Mouse (Mus musculus) hindbrain, embryonic 13.5 days (tissue): ENCODE measurements around the gene Peg3. TPM values are rescaled to one million over a fixed set of nuclear protein-coding genes. Genes with fewer than 3 reads are reported as not detected.
"Not testable (repeated sequence)": the region's sequence is repeated elsewhere in the genome, so short reads cannot be mapped to it uniquely, and the experiment has no call there.

Experiments
- ATAC-seq: fragments of 200-750 bp; cut with Nextera tagmentation; 2 replicates; pipeline ENCODE4 v1.8.0; 2017; ENCODE audit warnings: moderate TSS enrichment; ENCODE audit not compliant: low FRiP score
- H3K27ac ChIP-seq: fragments of 300-500 bp; sonication (generic); 2 replicates; pipeline ENCODE4 v1.5.1; 2015; ENCODE audit warnings: inconsistent platforms, mild to moderate bottlenecking, moderate library complexity
- H3K27me3 ChIP-seq: fragments of 300-500 bp; sonication (generic); 2 replicates; pipeline ENCODE4 v1.6.1; 2015; ENCODE audit warnings: mild to moderate bottlenecking, inconsistent platforms
- H3K36me3 ChIP-seq: fragments of 300-500 bp; sonication (generic); 2 replicates; pipeline ENCODE4 v1.6.1; 2015; ENCODE audit warnings: mild to moderate bottlenecking, inconsistent platforms
- H3K4me1 ChIP-seq: fragments of 300-500 bp; sonication (generic); replicated peaks from 2 replicates; pipeline ENCODE4 v1.6.1; 2015; ENCODE audit warnings: inconsistent platforms
- H3K4me2 ChIP-seq: fragments of 300-500 bp; sonication (generic); 2 replicates; pipeline ENCODE4 v1.6.1; 2015; ENCODE audit warnings: inconsistent platforms, mild to moderate bottlenecking, moderate library complexity
- H3K4me3 ChIP-seq: fragments of 300-500 bp; sonication (generic); 2 replicates; pipeline ENCODE4 v1.5.1; 2015; ENCODE audit warnings: mild to moderate bottlenecking, inconsistent platforms
- H3K9ac ChIP-seq: fragments of 300-500 bp; sonication (generic); 2 replicates; pipeline ENCODE4 v1.6.1; 2015; ENCODE audit warnings: mild to moderate bottlenecking, inconsistent platforms
- H3K9me3 ChIP-seq: fragments of 300-500 bp; sonication (generic); 2 replicates; pipeline ENCODE4 v1.6.1; 2016; ENCODE audit warnings: inconsistent platforms
- WGBS: fragments of 180-500 bp; shearing (Covaris S2); methylation state at CpG from one replicate; pipeline ENCODE4 v1.1.7; 2015; 5-methylcytosine and 5-hydroxymethylcytosine counted together
- polyA plus RNA-seq: library from polyadenylated mRNA; unstranded; fragments of >200 nt; fragmentation: Nextera tagmentation; extraction: Ambion mirVana; gene quantifications from 2 replicates; pipeline ENCODE4 v1.2.1, GENCODE M21; 2015

The Peg3 gene
- polyA plus RNA-seq, result 69.9 and 77.2 TPM in 2 replicates

GRCm38 (mm10) chr7:6730241-6730640 lies at the start of gene Peg3, which contains the start of gene Usp29:
Gene Peg3 (minus strand): TSS chr7:6730431.
Gene Usp29 (plus strand): TSS chr7:6730578.
- H3K4me3 ChIP-seq, result peak within 1 kb of the TSS; percentile 63
- H3K4me2 ChIP-seq, result peak within 1 kb of the TSS; percentile 56
- H3K4me1 ChIP-seq, result no peaks in the 10 kb centered on the region
- peak; percentile 26 for ATAC-seq
- peaks cover 2% of the 10 kb centered on the region; the same call in 1 of the 2 replicates for H3K36me3 ChIP-seq
- peak within 1 kb of the TSS; percentile 78 for H3K9ac ChIP-seq
- 46% methylated on average over 24 of the region's 24 CpGs for WGBS
- H3K27me3 ChIP-seq, result no peaks in the 10 kb centered on the region
- H3K9me3 ChIP-seq, result peaks cover 25% of the 10 kb centered on the region
- peak within 1 kb of the TSS; percentile 96 for H3K27ac ChIP-seq

GRCm38 (mm10) chr7:6779172-6779571 lies 48.9 kb upstream of the Peg3 start:
- WGBS, result 87% methylated on average over 5 of the region's 5 CpGs
- Histone ChIP-seq H3K36me3 (no peaks in the 10 kb centered on the region), H3K4me2 (no peak overlapping the region)

GRCm38 (mm10) chr7:6777689-6778088 lies 47.5 kb upstream of the Peg3 start:
- Histone ChIP-seq H3K36me3 (no peaks in the 10 kb centered on the region), H3K4me3 (no peak overlapping the region), H3K9me3 (no peaks in the 10 kb centered on the region), H3K27me3 (no peaks in the 10 kb centered on the region), H3K9ac (no peak overlapping the region), H3K4me1 (peaks cover 20% of the 10 kb centered on the region), H3K27ac (peak overlapping the region; percentile 23; the same call in 1 of the 2 replicates), H3K4me2 (no peak overlapping the region)
- ATAC-seq, result no peak
- 47% methylated on average over 4 of the region's 4 CpGs for WGBS

More at GRCm38 (mm10) chr7:6779172-6779571, 48.9 kb upstream of the Peg3 start:
- H3K9ac ChIP-seq, result no peak overlapping the region
- H3K27me3 ChIP-seq, result no peaks in the 10 kb centered on the region
- ATAC-seq, result no peak
- H3K27ac ChIP-seq, result no peak overlapping the region
- H3K4me1 ChIP-seq, result peaks cover 22% of the 10 kb centered on the region
- H3K4me3 ChIP-seq, result no peak overlapping the region
- H3K9me3 ChIP-seq, result no peaks in the 10 kb centered on the region

GRCm38 (mm10) chr7:6777107-6777506 lies 46.9 kb upstream of the Peg3 start:
- Histone ChIP-seq H3K27ac (peak overlapping the region; percentile 40; the same call in 1 of the 2 replicates), H3K36me3 (no peaks in the 10 kb centered on the region), H3K4me1 (peaks cover 19% of the 10 kb centered on the region), H3K4me3 (no peak overlapping the region), H3K9me3 (no peaks in the 10 kb centered on the region), H3K4me2 (no peak overlapping the region), H3K27me3 (no peaks in the 10 kb centered on the region), H3K9ac (no peak overlapping the region)
- ATAC-seq, result no peak
- 61% methylated on average over 2 of the region's 2 CpGs for WGBS

- H3K4me3 ChIP-seq, result no peak overlapping the region
- peak overlapping the region; percentile 40; the same call in 1 of the 2 replicates for H3K27ac ChIP-seq
- WGBS, result 88% methylated on average over 10 of the region's 10 CpGs
- H3K36me3 ChIP-seq, result no peaks in the 10 kb centered on the region
- H3K4me1 ChIP-seq, result peaks cover 14% of the 10 kb centered on the region
- H3K27me3 ChIP-seq, result no peaks in the 10 kb centered on the region
- no peaks in the 10 kb centered on the region for H3K9me3 ChIP-seq
- ATAC-seq, result no peak
- no peak overlapping the region for H3K4me2 ChIP-seq
- no peak overlapping the region for H3K9ac ChIP-seq
Measured at GRCm38 (mm10) chr7:6776314-6777059, 46.3 kb upstream of the Peg3 start.

GRCm38 (mm10) chr7:6773865-6774413 lies 43.7 kb upstream of the Peg3 start:
- not testable (repeated sequence) for H3K27ac ChIP-seq, H3K4me3 ChIP-seq, H3K9ac ChIP-seq, H3K27me3 ChIP-seq, H3K9me3 ChIP-seq, H3K4me2 ChIP-seq, ATAC-seq, H3K36me3 ChIP-seq
- 51% methylated on average over 11 of the region's 11 CpGs for WGBS
- H3K4me1 ChIP-seq, result peaks cover 25% of the 10 kb centered on the region

GRCm38 (mm10) chr7:6770286-6770685 lies 40.1 kb upstream of the Peg3 start:
- 5% methylated on average over 8 of the region's 8 CpGs for WGBS
- ATAC-seq, result 0 out of 2 replicates have a peak, but pooled peaks have one; percentile 32
- Histone ChIP-seq H3K27ac (peak overlapping the region; percentile 24; the same call in 1 of the 2 replicates), H3K36me3 (no peaks in the 10 kb centered on the region), H3K9ac (no peak overlapping the region), H3K4me3 (no peak overlapping the region), H3K4me2 (no peak overlapping the region), H3K4me1 (peaks cover 11% of the 10 kb centered on the region), H3K9me3 (no peaks in the 10 kb centered on the region), H3K27me3 (no peaks in the 10 kb centered on the region)

GRCm38 (mm10) chr7:6765240-6765639 lies 35.0 kb upstream of the Peg3 start:
- Histone ChIP-seq H3K4me3 (no peak overlapping the region), H3K36me3 (no peaks in the 10 kb centered on the region), H3K9ac (no peak overlapping the region), H3K9me3 (no peaks in the 10 kb centered on the region), H3K4me2 (no peak overlapping the region), H3K27me3 (no peaks in the 10 kb centered on the region), H3K27ac (no peak overlapping the region), H3K4me1 (peaks cover 9% of the 10 kb centered on the region)
- 66% methylated on average over 5 of the region's 5 CpGs for WGBS
- no peak for ATAC-seq

GRCm38 (mm10) chr7:6760170-6760569 lies 29.9 kb upstream of the Peg3 start:
- Histone ChIP-seq H3K36me3 (no peaks in the 10 kb centered on the region), H3K9ac (no peak overlapping the region), H3K9me3 (no peaks in the 10 kb centered on the region), H3K4me3 (no peak overlapping the region), H3K27ac (no peak overlapping the region), H3K27me3 (no peaks in the 10 kb centered on the region), H3K4me2 (no peak overlapping the region), H3K4me1 (peaks cover 6% of the 10 kb centered on the region; the same call in 1 of the 2 replicates)
- WGBS, result 15% methylated on average over 6 of the region's 6 CpGs
- no peak for ATAC-seq

- H3K27me3 ChIP-seq, result no peaks in the 10 kb centered on the region
- H3K9me3 ChIP-seq, result no peaks in the 10 kb centered on the region
- 61% methylated on average over 12 of the region's 12 CpGs for WGBS
- peak; percentile 54; the same call in 1 of the 2 replicates for ATAC-seq
- H3K27ac ChIP-seq, result no peak overlapping the region; the same call in 1 of the 2 replicates
- H3K36me3 ChIP-seq, result no peaks in the 10 kb centered on the region
- no peak overlapping the region for H3K4me2 ChIP-seq
- no peak overlapping the region for H3K9ac ChIP-seq
- peaks cover 6% of the 10 kb centered on the region; the same call in 1 of the 2 replicates for H3K4me1 ChIP-seq
- H3K4me3 ChIP-seq, result no peak overlapping the region
Measured at GRCm38 (mm10) chr7:6759698-6760097, 29.5 kb upstream of the Peg3 start.

GRCm38 (mm10) chr7:6756777-6757291 lies 26.6 kb upstream of the Peg3 start:
- H3K9ac ChIP-seq, result no peak overlapping the region
- 84% methylated on average over 4 of the region's 4 CpGs for WGBS
- no peak overlapping the region for H3K27ac ChIP-seq
- H3K27me3 ChIP-seq, result no peaks in the 10 kb centered on the region
- ATAC-seq, result no peak
- H3K4me2 ChIP-seq, result no peak overlapping the region
- no peak overlapping the region for H3K4me3 ChIP-seq
- H3K4me1 ChIP-seq, result peaks cover 19% of the 10 kb centered on the region
- H3K36me3 ChIP-seq, result no peaks in the 10 kb centered on the region
- no peaks in the 10 kb centered on the region for H3K9me3 ChIP-seq

GRCm38 (mm10) chr7:6753440-6753839 lies 23.2 kb upstream of the Peg3 start:
- H3K4me1 ChIP-seq, result peaks cover 12% of the 10 kb centered on the region
- H3K4me3 ChIP-seq, result no peak overlapping the region
- no peak overlapping the region for H3K4me2 ChIP-seq
- H3K9ac ChIP-seq, result no peak overlapping the region
- no peaks in the 10 kb centered on the region for H3K27me3 ChIP-seq
- no peaks in the 10 kb centered on the region for H3K36me3 ChIP-seq
- 13% methylated on average over 4 of the region's 4 CpGs for WGBS
- no peaks in the 10 kb centered on the region for H3K9me3 ChIP-seq
- ATAC-seq, result peak; percentile 69
- H3K27ac ChIP-seq, result peak overlapping the region; percentile 6; the same call in 1 of the 2 replicates
